ENCODE assay signal across 8 mouse cellular contexts in genomic region chr8:106150653-106151000, GRCm38 (mm10). TPM values are rescaled to one million over a fixed set of nuclear protein-coding genes. Genes with fewer than 3 reads are reported as not detected.
A peak's percentile ranks its signal among the peaks of the same experiment; 100 is the strongest.
DNase-seq lines count a peak whose midpoint lies in the region; ATAC-seq and TF ChIP-seq lines count a peak whose summit lies in the region.

No protein-coding gene starts in this region.

- H3K36me3 ChIP-seq in lung, postnatal 0 days (ENCODE audit: insufficient read depth, low read length): 0 out of 2 replicates have a peak, but pooled peaks cover 4% of the 10 kb centered on the region
- peaks cover 13% of the 10 kb centered on the region for H3K36me3 ChIP-seq in forebrain, embryonic 10.5 days (replicated peaks)
- peaks cover 11% of the 10 kb centered on the region; the same call in 1 of the 2 replicates for H3K36me3 ChIP-seq in limb, embryonic 15.5 days
- no peaks in the 10 kb centered on the region for H3K36me3 ChIP-seq in small intestine, adult 2 months (ENCODE audit: control insufficient read depth, insufficient read depth, low read length)

- no peaks in the 10 kb centered on the region for H3K27me3 ChIP-seq in lung, postnatal 0 days (replicated peaks; ENCODE audit: insufficient read depth, low read length)
- 0 out of 2 replicates have a peak, but pooled peaks cover 4% of the 10 kb centered on the region for H3K27me3 ChIP-seq in forebrain, embryonic 10.5 days (ENCODE audit: poor library complexity, severe bottlenecking)
- H3K27me3 ChIP-seq in limb, embryonic 15.5 days: no peaks in the 10 kb centered on the region
- no peaks in the 10 kb centered on the region for H3K27me3 ChIP-seq in small intestine, adult 2 months (ENCODE audit: control insufficient read depth, insufficient read depth, low read length)

- peak overlapping the region; percentile 73 for H3K4me3 ChIP-seq in lung, postnatal 0 days (ENCODE audit: low read depth, low read length)
- H3K4me3 ChIP-seq in forebrain, embryonic 10.5 days: peak overlapping the region; percentile 73
- peak overlapping the region; percentile 76 for H3K4me3 ChIP-seq in limb, embryonic 15.5 days
- peak overlapping the region; percentile 69 for H3K4me3 ChIP-seq in small intestine, adult 2 months (ENCODE audit: low read depth, low read length)

- no peak for TF ChIP-seq POLR2A in small intestine, adult 2 months (IDR thresholded peaks at IDR 0.05; ENCODE audit: low read depth, low read length)

- H3K9ac ChIP-seq in lung, postnatal 0 days (replicated peaks; ENCODE audit: low read depth): peak overlapping the region; percentile 58
- H3K9ac ChIP-seq in limb, embryonic 15.5 days: peak overlapping the region; percentile 47

- no peaks in the 10 kb centered on the region for H3K9me3 ChIP-seq in lung, postnatal 0 days (ENCODE audit: low read length)
- no peaks in the 10 kb centered on the region for H3K9me3 ChIP-seq in forebrain, embryonic 10.5 days
- H3K9me3 ChIP-seq in limb, embryonic 15.5 days: no peaks in the 10 kb centered on the region

- TF ChIP-seq CTCF in lung, postnatal 0 days (IDR thresholded peaks at IDR 0.05): no peak
- no peak for TF ChIP-seq CTCF in small intestine, adult 2 months (IDR thresholded peaks at IDR 0.05; ENCODE audit: extremely low read depth, insufficient read length, insufficient replicate concordance, low read depth, low read length)

- TF ChIP-seq EP300 in lung, postnatal 0 days (IDR thresholded peaks at IDR 0.05): no peak

- H3K4me1 ChIP-seq in lung, postnatal 0 days (ENCODE audit: insufficient read depth, low read depth, low read length): peaks cover 5% of the 10 kb centered on the region; the same call in 1 of the 2 replicates
- peaks cover 19% of the 10 kb centered on the region for H3K4me1 ChIP-seq in forebrain, embryonic 10.5 days
- H3K4me1 ChIP-seq in limb, embryonic 15.5 days: peaks cover 13% of the 10 kb centered on the region
- no peaks in the 10 kb centered on the region; the same call in 1 of the 2 replicates for H3K4me1 ChIP-seq in small intestine, adult 2 months (ENCODE audit: control insufficient read depth, insufficient read depth, insufficient read length, low read length)

- DNase-seq in lung, postnatal 0 days (ENCODE audit: low spot score): no peak
- no peak for DNase-seq in lung, postnatal 10 days
- no peak for DNase-seq in forebrain, embryonic 10.5 days (ENCODE audit: extremely low spot score, low spot score)
- no peak for DNase-seq in cerebellum, postnatal 4 days (ENCODE audit: low spot score in 2 of 2)
- DNase-seq in thymus, postnatal 0 days (ENCODE audit: low spot score): no peak
- no peak for DNase-seq in thymus, adult 18-20 months

- H3K4me2 ChIP-seq in lung, postnatal 0 days (replicated peaks; ENCODE audit: low read depth, low read length): peak overlapping the region; percentile 77
- peak overlapping the region; percentile 78 for H3K4me2 ChIP-seq in limb, embryonic 15.5 days

- no peak for ATAC-seq in lung, postnatal 0 days
- ATAC-seq in limb, embryonic 15.5 days (ENCODE audit: insufficient number of reproducible peaks, low FRiP score, low TSS enrichment, low read depth): no peak

- 12% methylated on average over 8 of the region's 8 CpGs for WGBS in lung, postnatal 0 days
- 19% methylated on average over 8 of the region's 8 CpGs for WGBS in forebrain, embryonic 10.5 days
- 19% methylated on average over 8 of the region's 8 CpGs for WGBS in limb, embryonic 15.5 days
- 19% methylated on average over 8 of the region's 8 CpGs for WGBS in small intestine, adult 2 months

- peak overlapping the region; percentile 43; the same call in 1 of the 2 replicates for H3K27ac ChIP-seq in lung, postnatal 0 days (ENCODE audit: low read length)
- H3K27ac ChIP-seq in forebrain, embryonic 10.5 days: peak overlapping the region; percentile 86
- H3K27ac ChIP-seq in limb, embryonic 15.5 days: peak overlapping the region; percentile 57
- no peak overlapping the region for H3K27ac ChIP-seq in small intestine, adult 2 months (ENCODE audit: insufficient read depth, low read depth, low read length)

RNA-seq across cellular contexts. Expression of gene Pla2g15, which starts 0.4 kb away (rescaled TPM):
- polyA plus RNA-seq in lung, postnatal 0 days (2015; fragmentation: Nextera tagmentation; extraction: Ambion mirVana): 10.6 and 10.8 TPM in 2 replicates
- 12.6 and 14.0 TPM in 2 replicates for polyA plus RNA-seq in forebrain, embryonic 10.5 days (2016; fragmentation: Nextera tagmentation; extraction: Ambion mirVana)
- polyA plus RNA-seq in limb, embryonic 15.5 days (2015; fragmentation: Nextera tagmentation; extraction: Ambion mirVana): 17.9 and 19.9 TPM in 2 replicates
- polyA plus RNA-seq in small intestine, adult 2 months (2012; rRNA removed): 2.6 and 2.8 TPM in 2 replicates
- polyA plus RNA-seq in thymus, postnatal 0 days (2015; fragmentation: Nextera tagmentation; extraction: Ambion mirVana): 11.0 and 11.7 TPM in 2 replicates

RNA-seq across cellular contexts. Expression of gene Esrp2, which starts 13.9 kb away (rescaled TPM):
- polyA plus RNA-seq in lung, postnatal 0 days (2015; fragmentation: Nextera tagmentation; extraction: Ambion mirVana): 38.4 and 38.6 TPM in 2 replicates
- polyA plus RNA-seq in forebrain, embryonic 10.5 days (2016; fragmentation: Nextera tagmentation; extraction: Ambion mirVana): 2.0 and 2.6 TPM in 2 replicates
- 57.6 and 58.3 TPM in 2 replicates for polyA plus RNA-seq in limb, embryonic 15.5 days (2015; fragmentation: Nextera tagmentation; extraction: Ambion mirVana)
- 27.5 and 30.9 TPM in 2 replicates for polyA plus RNA-seq in small intestine, adult 2 months (2012; rRNA removed)
- 8.8 and 9.6 TPM in 2 replicates for polyA plus RNA-seq in thymus, postnatal 0 days (2015; fragmentation: Nextera tagmentation; extraction: Ambion mirVana)

RNA-seq across cellular contexts. Expression of gene Slc7a6, which starts 18.0 kb away (rescaled TPM):
- 38.9 and 39.7 TPM in 2 replicates for polyA plus RNA-seq in lung, postnatal 0 days (2015; fragmentation: Nextera tagmentation; extraction: Ambion mirVana)
- 86.5 and 87.9 TPM in 2 replicates for polyA plus RNA-seq in forebrain, embryonic 10.5 days (2016; fragmentation: Nextera tagmentation; extraction: Ambion mirVana)
- polyA plus RNA-seq in limb, embryonic 15.5 days (2015; fragmentation: Nextera tagmentation; extraction: Ambion mirVana): 36.5 and 41.0 TPM in 2 replicates
- polyA plus RNA-seq in small intestine, adult 2 months (2012; rRNA removed): 5.3 and 6.2 TPM in 2 replicates
- 86.2 and 87.1 TPM in 2 replicates for polyA plus RNA-seq in thymus, postnatal 0 days (2015; fragmentation: Nextera tagmentation; extraction: Ambion mirVana)
